Mouse (Mus musculus) colon, adult 2 months (tissue): ENCODE measurements around the gene Vmn2r42. TPM values are rescaled to one million over a fixed set of nuclear protein-coding genes. Genes with fewer than 3 reads are reported as not detected.

ENCODE experiments used
- polyA plus RNA-seq: library from polyadenylated mRNA; depleted of rRNA; stranded (reverse); fragments of >200 nt; gene quantifications from 2 replicates; pipeline ENCODE4 v1.2.3, GENCODE M21; 2012; rRNA removed

Vmn2r42 gene
- polyA plus RNA-seq, result not detected in 2 replicates

DNA sequence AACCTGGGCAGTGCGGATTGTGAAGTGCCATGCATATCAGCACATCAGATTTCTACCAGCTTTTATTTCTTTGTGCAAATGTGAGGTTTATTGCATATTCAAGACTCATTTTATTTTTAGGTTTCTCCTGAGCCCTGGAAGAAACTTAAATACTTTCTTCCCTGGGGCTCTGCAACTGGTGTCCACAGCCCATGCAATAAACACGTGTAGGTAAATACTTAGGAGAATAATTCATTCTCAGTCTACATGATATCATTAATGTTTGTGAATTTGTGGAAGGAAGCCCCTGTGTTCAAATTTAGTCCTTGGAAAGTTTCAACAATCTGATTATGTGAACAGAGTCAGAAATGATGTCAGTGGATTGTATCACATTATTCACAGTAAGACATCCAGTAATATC lies at the start of gene Vmn2r42:
Gene Vmn2r42, minus strand, starts transcription at position 101 of the 400 bp plus-strand sequence.

DNA sequence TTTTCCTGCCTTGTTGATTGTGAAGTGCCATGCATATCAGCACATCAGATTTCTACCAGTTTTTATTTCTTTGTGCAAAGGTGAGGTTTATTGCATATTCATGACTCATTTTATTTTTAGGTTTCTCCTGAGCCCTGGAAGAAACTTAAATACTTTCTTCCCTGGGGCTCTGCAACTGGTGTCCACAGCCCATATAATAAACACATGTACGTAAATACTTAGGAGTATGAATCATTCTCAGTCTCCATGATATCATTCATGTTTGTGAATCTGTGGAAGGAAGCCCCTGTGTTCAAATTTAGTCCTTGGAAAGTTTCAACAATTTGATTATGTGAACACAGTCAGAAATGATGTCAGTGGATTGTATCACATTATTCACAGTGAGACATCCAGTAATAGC lies 38.6 kb downstream of the Vmn2r42 start, which contains the start of gene Vmn2r41:
Gene Vmn2r41, minus strand, starts transcription at position 101 of the 400 bp plus-strand sequence.

Other genes starting within 250 kb of the Vmn2r42 start
- not detected in 2 replicates for gene Vmn2r41, start 38.7 kb downstream of the Vmn2r42 start, polyA plus RNA-seq
- not detected in 2 replicates for gene Vmn2r43, start 60.3 kb upstream of the Vmn2r42 start, polyA plus RNA-seq
- gene Vmn2r44, start 183.0 kb upstream of the Vmn2r42 start, polyA plus RNA-seq, result not detected in 2 replicates